Mouse (Mus musculus) lung, embryonic 14.5 days (tissue): Measurements from ENCODE around the gene Stoml1. TPM values are rescaled to one million over a fixed set of nuclear protein-coding genes. Genes with fewer than 3 reads are reported as not detected.

Source experiments
- ATAC-seq: fragments of 200-750 bp; cut with Nextera tagmentation; 2 replicates; pipeline ENCODE4 v1.8.0; 2017; ENCODE audit warnings: mild to moderate bottlenecking, moderate TSS enrichment, moderate library complexity; ENCODE audit not compliant: insufficient read depth
- DNase-seq: peaks from one replicate; pipeline ENCODE4 v3.0.0-alpha.2; 2015
- H3K27ac ChIP-seq: fragments of 300-500 bp; sonication (generic); 2 replicates; pipeline ENCODE4 v1.5.1; 2014; ENCODE audit warnings: low read depth, mild to moderate bottlenecking, moderate library complexity
- H3K27me3 ChIP-seq: fragments of 300-500 bp; sonication (generic); 2 replicates; pipeline ENCODE4 v1.6.1; 2014; ENCODE audit warnings: low read length, control low read depth; ENCODE audit not compliant: insufficient read depth
- H3K36me3 ChIP-seq: fragments of 300-500 bp; sonication (generic); 2 replicates; pipeline ENCODE4 v1.6.1; 2014; ENCODE audit warnings: control low read depth; ENCODE audit not compliant: insufficient read depth
- H3K4me1 ChIP-seq: fragments of 300-500 bp; sonication (generic); 2 replicates; pipeline ENCODE4 v1.6.1; 2014; ENCODE audit warnings: antibody characterized with exemption, control low read depth; ENCODE audit not compliant: insufficient read depth
- H3K4me2 ChIP-seq: fragments of 300-500 bp; sonication (generic); 2 replicates; pipeline ENCODE4 v1.6.1; 2014; ENCODE audit warnings: mild to moderate bottlenecking
- H3K4me3 ChIP-seq: fragments of 300-500 bp; sonication (generic); 2 replicates; pipeline ENCODE4 v1.5.1; 2014; ENCODE audit warnings: low read depth, low read length
- H3K9ac ChIP-seq: fragments of 300-500 bp; sonication (generic); 2 replicates; pipeline ENCODE4 v1.6.1; 2014
- H3K9me3 ChIP-seq: fragments of 300-500 bp; sonication (generic); 2 replicates; pipeline ENCODE4 v1.6.1; 2016; ENCODE audit warnings: low read depth, low read length, control low read depth
- CTCF ChIP-seq: IDR thresholded peaks from 2 replicates; pipeline ENCODE4 v1.5.1; 2016; ENCODE audit warnings: antibody characterized with exemption, low read depth
- WGBS: fragments of 180-500 bp; shearing (Covaris S2); extraction: QIAGEN DNeasy Blood & Tissue Kit; methylation state at CpG from one replicate; pipeline ENCODE4 v1.1.7; 2014; 5-methylcytosine and 5-hydroxymethylcytosine counted together
- polyA plus RNA-seq: library from polyadenylated mRNA; unstranded; fragments of >200 nt; fragmentation: Nextera tagmentation; extraction: Ambion mirVana; gene quantifications from 2 replicates; pipeline ENCODE4 v1.2.1, GENCODE M21; 2014

Gene Stoml1
- polyA plus RNA-seq, 1 experiment from 2014 or later = 27.1 TPM

DNA sequence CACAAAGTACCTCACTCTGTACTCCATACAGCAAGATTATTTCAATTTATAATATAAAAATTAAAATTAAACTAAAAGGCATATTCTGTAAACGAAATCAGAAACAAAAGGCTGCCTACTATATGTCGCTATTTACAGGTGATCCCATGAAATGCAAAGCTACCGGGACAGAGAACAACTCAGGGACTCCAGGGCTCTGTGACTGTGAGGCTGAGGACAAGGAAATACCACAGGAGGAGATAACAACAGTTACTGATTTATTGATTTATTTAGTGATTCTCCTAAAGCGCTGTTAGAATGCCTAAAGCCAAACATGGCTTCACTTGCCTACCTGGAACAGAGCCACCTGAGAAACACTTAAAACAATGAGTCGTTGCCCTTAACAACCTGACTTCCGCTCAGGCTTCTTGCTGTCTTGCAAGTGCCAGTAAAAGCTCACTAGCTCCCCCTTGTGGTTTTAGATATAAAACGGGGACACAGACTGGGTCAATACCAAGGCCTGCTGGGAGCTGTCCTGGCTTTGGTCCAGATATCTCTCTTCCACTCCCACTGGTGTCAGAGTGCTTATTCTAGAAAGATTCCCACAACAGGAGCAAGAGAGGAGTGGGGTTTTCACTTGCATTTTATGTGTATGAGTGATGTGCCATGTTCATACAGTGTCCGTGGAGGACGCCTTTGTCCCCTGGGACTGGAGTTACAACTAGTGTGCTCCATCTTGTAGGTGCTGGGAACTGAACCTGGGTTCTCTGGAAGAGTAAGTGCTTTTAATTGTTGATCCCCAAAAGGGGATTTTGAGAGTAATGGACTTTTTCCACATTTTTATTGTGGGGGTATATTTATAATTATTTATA, 27.5 kb downstream of the Stoml1 start:
- 0 out of 2 replicates have a peak overlapping the region, but pooled peaks have one; percentile 4 for H3K4me2 ChIP-seq
- no peak overlapping the region for H3K4me3 ChIP-seq
- peaks cover 5% of the 10 kb centered on the region for H3K4me1 ChIP-seq
- no peaks in the 10 kb centered on the region for H3K27me3 ChIP-seq
- H3K27ac ChIP-seq = no peak overlapping the region
- H3K36me3 ChIP-seq = no peaks in the 10 kb centered on the region
- WGBS = 37% methylated on average over 9 of the region's 9 CpGs
- H3K9ac ChIP-seq = no peak overlapping the region
- peak; percentile 84 for TF ChIP-seq CTCF
- no peaks in the 10 kb centered on the region for H3K9me3 ChIP-seq
- ATAC-seq (peak; percentile 53; the same call in 1 of the 2 replicates), DNase-seq (peak; percentile 96)

DNA sequence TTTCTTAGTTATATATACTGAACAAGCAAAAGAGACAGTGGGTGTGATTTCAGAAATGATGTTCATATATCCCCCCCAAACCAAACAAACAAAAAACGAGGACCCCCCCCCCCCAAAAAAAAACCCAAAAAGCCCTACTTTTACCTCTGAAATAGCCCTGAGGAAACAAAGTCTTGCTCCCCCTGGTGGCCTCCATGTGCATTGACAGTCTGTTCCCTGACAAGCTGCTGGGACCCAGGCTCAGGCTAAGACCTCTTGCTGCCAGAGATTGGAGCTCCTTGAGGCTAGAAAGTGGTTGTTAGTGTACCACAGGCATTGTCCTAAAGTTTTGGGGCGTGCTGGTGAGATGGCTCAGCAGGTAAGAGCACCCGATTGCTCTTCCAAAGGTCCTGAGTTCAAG, 28.6 kb downstream of the Stoml1 start:
- Histone ChIP-seq H3K4me2 (no peak overlapping the region), H3K4me1 (no peaks in the 10 kb centered on the region), H3K27ac (no peak overlapping the region), H3K4me3 (no peak overlapping the region), H3K9ac (no peak overlapping the region), H3K9me3 (no peaks in the 10 kb centered on the region), H3K27me3 (no peaks in the 10 kb centered on the region), H3K36me3 (no peaks in the 10 kb centered on the region)
- TF ChIP-seq CTCF = peak; percentile 74
- ATAC-seq (no peak), DNase-seq (peak; percentile 56)
- 56% methylated on average over 3 of the region's 3 CpGs for WGBS

DNA sequence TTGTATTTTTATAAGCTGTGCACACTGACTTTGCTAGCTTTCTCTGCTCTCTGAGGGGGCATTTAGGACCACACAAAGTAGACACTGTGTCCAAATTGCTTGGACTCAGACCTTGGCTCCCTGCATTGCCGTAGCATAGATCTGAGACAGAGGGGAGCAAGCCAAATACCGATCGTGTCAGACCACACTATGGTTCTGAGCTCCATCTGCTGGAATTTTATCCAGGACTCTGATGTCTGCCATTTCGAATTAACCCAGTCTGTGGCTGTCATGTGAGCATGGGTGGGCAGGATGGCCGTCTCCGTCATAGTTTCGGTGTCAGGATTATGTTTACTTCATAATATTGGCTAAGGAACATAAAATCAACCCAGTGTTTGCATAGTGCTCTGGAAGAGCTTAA, 30.5 kb downstream of the Stoml1 start:
- Histone ChIP-seq H3K27me3 (no peaks in the 10 kb centered on the region), H3K4me2 (no peak overlapping the region), H3K9ac (no peak overlapping the region), H3K27ac (peak overlapping the region; percentile 18; the same call in 1 of the 2 replicates), H3K4me3 (no peak overlapping the region), H3K36me3 (no peaks in the 10 kb centered on the region), H3K9me3 (no peaks in the 10 kb centered on the region), H3K4me1 (no peaks in the 10 kb centered on the region)
- WGBS = 40% methylated on average over 7 of the region's 7 CpGs
- DNase-seq (peak; percentile 59), ATAC-seq (peak; percentile 29; the same call in 1 of the 2 replicates)
- no peak for TF ChIP-seq CTCF

DNA sequence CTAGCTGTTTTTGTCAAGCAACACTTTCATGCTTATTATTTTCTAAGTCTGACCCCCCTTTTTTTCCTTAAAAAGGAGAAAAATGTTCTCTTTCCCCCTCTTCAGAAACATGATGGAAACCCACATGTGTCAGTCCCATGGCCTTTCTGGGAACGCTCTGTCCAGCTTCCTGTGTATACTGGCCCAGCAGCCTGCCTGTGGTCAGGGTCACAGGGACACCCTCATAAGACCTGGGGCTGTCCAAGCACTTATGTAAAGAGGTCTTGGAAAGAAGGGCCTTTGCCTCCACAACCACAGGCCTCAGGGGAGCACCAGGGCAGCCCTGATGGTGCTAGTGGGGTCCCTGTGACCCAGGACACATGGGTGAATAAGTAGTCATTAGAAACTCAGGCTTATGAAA, 36.1 kb downstream of the Stoml1 start:
- Histone ChIP-seq H3K9me3 (no peaks in the 10 kb centered on the region), H3K27me3 (no peaks in the 10 kb centered on the region), H3K4me2 (no peak overlapping the region), H3K36me3 (no peaks in the 10 kb centered on the region), H3K4me3 (no peak overlapping the region), H3K9ac (no peak overlapping the region), H3K4me1 (no peaks in the 10 kb centered on the region), H3K27ac (no peak overlapping the region)
- no peak for TF ChIP-seq CTCF
- ATAC-seq (no peak), DNase-seq (no peak)
- WGBS = 67% methylated on average over 1 of the region's 1 CpGs

DNA sequence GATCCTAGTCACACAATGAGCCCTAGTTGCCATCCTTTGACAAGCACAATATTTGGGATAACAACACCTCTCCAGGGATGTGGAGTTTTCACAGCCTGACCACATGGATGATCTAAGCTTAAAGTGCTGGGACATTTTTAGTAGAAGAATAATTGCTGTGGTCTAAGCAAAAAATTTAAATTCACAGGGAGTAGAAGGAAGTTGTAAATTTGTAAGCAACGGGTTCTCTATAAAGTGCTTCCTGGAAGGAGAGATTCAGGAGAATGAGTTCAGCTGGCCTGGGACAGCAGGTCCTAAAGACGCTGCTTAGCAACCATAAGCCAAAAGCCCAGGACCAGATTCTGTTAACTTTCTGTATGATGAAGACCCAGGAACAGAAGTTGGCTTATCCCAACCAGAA, 36.9 kb downstream of the Stoml1 start:
- WGBS = 73% methylated on average over 2 of the region's 2 CpGs
- no peak for ATAC-seq
- H3K27ac ChIP-seq = no peak overlapping the region

DNA sequence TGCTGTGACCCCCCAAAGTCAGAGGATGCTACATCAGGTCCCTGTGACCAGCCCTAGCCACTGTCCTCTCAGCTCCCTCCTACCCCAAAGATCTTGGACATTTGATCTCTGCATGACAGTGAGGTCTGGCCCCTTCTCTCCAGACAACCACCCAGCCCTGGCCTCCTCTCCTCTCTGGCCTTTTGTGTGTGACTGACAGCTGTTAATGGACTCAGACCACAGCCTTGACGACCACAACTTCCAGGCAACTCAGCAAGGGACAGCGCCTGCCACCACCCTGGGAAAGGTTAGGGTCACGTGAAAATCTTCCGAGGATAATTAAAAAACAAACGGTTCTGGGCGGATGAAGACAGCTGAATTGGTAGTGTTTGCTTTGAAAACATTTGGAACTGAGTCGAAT, 41.6 kb downstream of the Stoml1 start:
- no peaks in the 10 kb centered on the region for H3K9me3 ChIP-seq
- H3K9ac ChIP-seq = no peak overlapping the region
- DNase-seq (no peak), ATAC-seq (no peak)
- no peak overlapping the region for H3K4me2 ChIP-seq
- no peak for TF ChIP-seq CTCF
- H3K27ac ChIP-seq = no peak overlapping the region
- no peak overlapping the region for H3K4me3 ChIP-seq
- no peaks in the 10 kb centered on the region for H3K36me3 ChIP-seq
- no peaks in the 10 kb centered on the region for H3K27me3 ChIP-seq
- H3K4me1 ChIP-seq = peaks cover 11% of the 10 kb centered on the region; the same call in 1 of the 2 replicates
- WGBS = 47% methylated on average over 7 of the region's 7 CpGs

More for the DNA sequence above, 36.9 kb downstream of the Stoml1 start:
- H3K9me3 ChIP-seq = no peaks in the 10 kb centered on the region
- no peak overlapping the region for H3K4me3 ChIP-seq
- no peaks in the 10 kb centered on the region for H3K36me3 ChIP-seq
- no peak for TF ChIP-seq CTCF
- H3K27me3 ChIP-seq = no peaks in the 10 kb centered on the region
- H3K4me1 ChIP-seq = no peaks in the 10 kb centered on the region
- no peak for DNase-seq
- H3K9ac ChIP-seq = no peak overlapping the region
- H3K4me2 ChIP-seq = no peak overlapping the region

DNA sequence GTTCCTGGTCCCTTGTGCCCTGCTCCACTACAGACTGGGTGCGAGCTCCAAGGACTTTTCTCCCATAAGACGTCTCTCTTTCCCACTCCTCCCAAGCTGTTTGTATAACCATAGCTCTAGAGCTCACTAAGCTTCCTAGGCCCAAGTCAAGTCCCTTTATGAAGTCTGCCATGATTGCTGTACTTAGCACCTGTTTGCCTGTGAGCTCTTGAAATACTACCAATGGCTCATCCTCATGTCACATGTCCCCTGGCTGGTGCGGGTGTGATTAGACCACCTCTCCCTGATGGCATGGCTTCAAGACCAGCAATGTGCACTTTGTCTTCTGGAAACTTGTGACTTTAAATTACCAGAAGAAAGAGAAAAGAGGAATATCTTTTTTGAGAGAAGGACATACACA, 42.4 kb downstream of the Stoml1 start:
- H3K27ac ChIP-seq = peak overlapping the region; percentile 87
- WGBS = 71% methylated on average over 3 of the region's 3 CpGs

More for the DNA sequence above, 42.4 kb downstream of the Stoml1 start:
- no peak overlapping the region for H3K4me2 ChIP-seq
- H3K9me3 ChIP-seq = no peaks in the 10 kb centered on the region
- H3K27me3 ChIP-seq = no peaks in the 10 kb centered on the region
- H3K4me1 ChIP-seq = peaks cover 15% of the 10 kb centered on the region
- TF ChIP-seq CTCF = no peak
- DNase-seq (no peak), ATAC-seq (no peak)
- H3K9ac ChIP-seq = no peak overlapping the region
- H3K4me3 ChIP-seq = no peak overlapping the region
- no peaks in the 10 kb centered on the region for H3K36me3 ChIP-seq
